Mouse (Mus musculus): ENCODE measurements around the gene Cited1. TPM values are rescaled to one million over a fixed set of nuclear protein-coding genes. Genes with fewer than 3 reads are reported as not detected.

Cited1 gene
- total RNA-seq (2021) = 10 to 100 TPM in 1 of 2 experiments, 1 to 10 TPM in 1; 7.2 to 10.3 TPM
- long read RNA-seq, experiment 1, partial matches to known transcripts = 1 of 5 reads
- long read RNA-seq, experiment 1, other reads (novel, unspliced or antisense) = 0 of 5 reads
- long read RNA-seq, experiment 2, partial matches to known transcripts = 0 of 3 reads
- long read RNA-seq, experiment 2, other reads (novel, unspliced or antisense) = 0 of 3 reads

DNA sequence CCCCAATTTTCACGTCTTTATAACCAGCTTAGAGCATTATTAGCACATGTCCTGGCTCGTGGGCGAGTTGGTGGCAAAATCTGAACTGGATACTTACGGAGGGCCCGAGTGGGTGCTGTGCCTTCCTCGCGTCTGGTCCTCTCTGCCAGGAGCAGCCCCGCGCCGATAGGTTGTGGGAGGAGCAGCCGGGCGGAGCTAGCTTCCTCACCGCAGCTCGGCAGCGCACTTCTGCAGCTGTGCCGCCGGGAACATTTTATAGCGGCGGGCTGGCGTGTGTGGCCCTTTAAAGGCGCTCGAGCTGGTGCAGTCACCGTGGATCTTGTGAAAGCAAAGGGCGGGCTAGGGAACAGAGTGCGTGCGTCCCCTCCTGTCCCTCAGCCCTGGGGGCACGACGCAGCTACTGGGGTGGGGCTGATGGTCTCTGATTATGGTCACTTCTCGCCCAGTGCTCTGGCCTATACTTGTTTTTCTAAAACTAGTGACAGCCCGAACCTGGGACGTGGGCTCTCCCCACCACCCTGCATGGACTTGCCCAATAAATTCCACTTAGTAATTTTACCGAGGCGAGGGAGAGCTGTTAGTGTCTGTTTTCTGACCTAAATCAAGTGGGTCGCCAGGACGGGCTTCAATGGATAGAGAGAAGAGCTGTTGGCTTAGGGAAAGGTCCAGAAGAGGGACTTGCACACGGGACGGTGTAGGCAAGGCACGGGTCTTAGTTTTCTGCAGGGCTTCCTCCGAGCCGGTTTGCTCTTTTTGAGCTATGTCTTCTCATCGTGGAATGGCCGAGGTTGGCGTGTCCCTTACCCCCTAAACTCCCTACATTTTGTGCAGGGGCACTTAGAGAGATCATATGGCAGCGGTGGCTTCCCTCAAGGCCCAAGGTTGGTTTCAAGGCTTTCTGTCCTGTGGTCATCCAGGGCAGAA lies at the start of gene Cited1:
Gene Cited1, minus strand, starts transcription at position 245 of the 924 bp plus-strand sequence.
- DNase-seq = peak; percentile 20

GRCm38 (mm10) chrX:102284889-102285288 lies 32.9 kb upstream of the Cited1 start:
- DNase-seq = no peak

- DNase-seq = peak; percentile 40
These were observed 10.8 kb upstream of the Cited1 start for GRCm38 (mm10) chrX:102262620-102263345.

GRCm38 (mm10) chrX:102259772-102260171 lies 7.8 kb upstream of the Cited1 start:
- no peak for DNase-seq

DNA sequence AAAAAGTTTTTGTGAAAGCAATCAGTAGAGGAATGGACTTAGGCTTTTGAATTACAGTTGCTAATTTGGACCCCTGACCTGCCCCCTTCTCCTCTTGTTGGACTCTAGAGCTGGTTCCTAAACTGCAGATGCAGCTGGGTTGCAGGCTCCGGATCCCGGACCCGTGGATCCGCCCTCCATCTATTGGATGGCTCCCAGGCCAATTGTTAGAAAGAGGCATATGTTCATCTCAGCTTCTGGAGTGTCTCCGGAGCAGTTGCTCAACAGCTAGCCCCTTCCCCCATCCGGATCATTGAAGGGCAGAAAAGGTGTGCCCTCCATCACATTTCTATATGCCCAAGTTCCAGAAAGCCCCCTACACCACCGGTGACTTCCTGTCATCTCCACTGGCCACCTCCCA lies 1.9 kb upstream of the Cited1 start:
- no peak for DNase-seq

GRCm38 (mm10) chrX:102251221-102251936 lies 602 bp downstream of the Cited1 start:
- DNase-seq = peak; percentile 7

DNA sequence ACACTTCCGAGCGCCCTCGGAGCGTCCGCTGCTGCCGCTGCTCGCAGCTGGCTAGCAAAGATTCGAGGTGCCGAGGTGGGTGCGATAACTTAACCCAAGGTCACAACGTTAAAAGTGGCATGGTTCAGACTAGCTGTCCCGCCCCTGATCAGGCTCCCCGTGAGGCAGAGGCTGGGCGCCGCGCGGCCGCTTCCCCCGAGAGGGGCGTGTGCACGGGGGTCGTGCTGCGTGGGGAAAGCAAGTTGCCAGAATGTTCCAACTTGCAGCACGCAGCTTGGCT lies 1.1 kb downstream of the Cited1 start:
- DNase-seq = no peak

DNA sequence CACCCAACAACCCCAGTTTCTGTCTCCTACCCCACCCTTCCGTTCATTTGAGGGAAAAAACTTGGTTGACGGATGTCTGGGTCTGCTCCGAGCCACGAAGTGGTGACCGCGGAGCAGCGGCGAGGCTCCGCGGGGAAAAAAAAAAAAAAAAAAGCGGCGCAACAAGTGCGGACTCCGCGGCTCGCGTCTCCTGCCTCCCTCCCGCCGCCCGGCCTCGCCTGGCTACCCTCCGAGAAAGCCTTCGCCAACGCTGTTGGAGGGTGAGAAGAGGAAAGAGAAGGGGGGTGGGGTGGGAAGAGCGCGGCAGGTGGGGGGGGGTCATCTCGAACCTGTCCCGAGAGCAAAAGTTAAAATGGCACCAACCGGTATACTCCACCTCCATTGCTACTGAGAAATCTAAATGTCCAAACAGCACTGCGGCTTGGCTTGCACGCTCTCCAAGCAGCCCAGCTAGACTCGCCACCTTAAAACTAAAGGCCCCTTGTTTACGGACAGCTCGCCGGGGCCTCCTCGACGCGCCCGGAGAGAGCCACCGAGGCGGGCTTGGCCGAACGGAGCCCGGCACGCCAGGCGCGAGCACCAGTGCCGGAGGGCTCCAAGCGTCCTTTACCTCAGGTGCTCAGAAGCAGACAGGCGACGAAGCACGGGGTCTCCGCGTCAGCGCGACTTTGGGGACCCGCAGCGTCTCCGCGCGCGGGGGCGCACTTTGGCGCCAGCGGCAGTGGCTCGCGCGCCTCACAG lies 1.7 kb downstream of the Cited1 start:
- peak; percentile 9 for DNase-seq

- no peak for DNase-seq
These were observed 7.6 kb downstream of the Cited1 start for GRCm38 (mm10) chrX:102244334-102244733.

- DNase-seq = peak; percentile 30
These were observed 32.9 kb downstream of the Cited1 start for GRCm38 (mm10) chrX:102219126-102219525.

DNA sequence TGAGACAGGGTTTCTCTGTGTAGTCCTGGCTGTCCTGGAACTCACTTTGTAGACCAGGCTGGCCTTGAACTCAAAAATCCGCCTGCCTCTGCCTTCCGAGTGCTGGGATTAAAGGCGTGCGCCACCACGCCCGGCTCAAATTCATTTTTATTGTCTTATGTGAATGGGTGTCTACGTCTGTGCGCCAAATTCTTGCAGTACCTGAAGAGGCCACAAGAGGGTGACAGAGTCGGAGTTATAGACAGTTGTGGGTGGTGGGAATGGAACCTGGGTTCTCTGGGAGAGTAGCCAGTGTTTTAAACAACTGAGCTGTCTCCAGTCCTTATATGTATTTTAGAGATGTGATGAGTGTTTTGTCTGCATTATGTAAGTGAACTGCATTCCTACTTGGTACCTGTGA lies 36.6 kb downstream of the Cited1 start:
- peak; percentile 7 for DNase-seq

Small RNA genes within 50 kb of the gene (microRNA-seq; reads per million reads assigned to microRNA genes)
- gene Gm26318 = 0 reads per million in 2 experiments

Other genes with a start within 250 kb of the Cited1 start
- gene Rtl5, start 180.9 kb downstream of the Cited1 start, total RNA-seq (2021) = 1 to 10 TPM; 1.9 to 3.1 TPM
- gene Pin4, start 132.7 kb downstream of the Cited1 start, total RNA-seq (2021) = 10 to 100 TPM; 21.2 to 27.5 TPM
- 1 to 10 TPM; 1.6 to 2.1 TPM for gene Ercc6l, start 95.1 kb downstream of the Cited1 start, total RNA-seq (2021)
- 1,000 to 10,000 TPM in 1 of 2 experiments, 100 to 1,000 TPM in 1; 990 to 1,091 TPM for gene Rps4x, start 62.8 kb downstream of the Cited1 start, total RNA-seq (2021)

All from gastrocnemius, postnatal 10 days (tissue).